Mouse (Mus musculus): ENCODE results near the gene Cdiptos.

Cdiptos gene

GRCm38 (mm10) chr7:126976878-126977459 is 1.1 kb upstream of the Cdiptos start:
- no peak for DNase-seq (ENCODE audit: low spot score in 2 of 2)

DNA sequence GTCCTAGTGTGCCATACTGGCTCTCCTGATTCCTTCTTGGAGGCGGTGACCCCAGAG is 177 bp downstream of the Cdiptos start, which contains the start of gene Cdipt:
Cdipt (plus strand) TSS at position 22 of the 57 bp plus-strand sequence.
- no peak for DNase-seq (ENCODE audit: low spot score in 2 of 2)

GRCm38 (mm10) chr7:126975493-126975892 is 405 bp downstream of the Cdiptos start:
- no peak for DNase-seq (ENCODE audit: low spot score in 2 of 2)

DNA sequence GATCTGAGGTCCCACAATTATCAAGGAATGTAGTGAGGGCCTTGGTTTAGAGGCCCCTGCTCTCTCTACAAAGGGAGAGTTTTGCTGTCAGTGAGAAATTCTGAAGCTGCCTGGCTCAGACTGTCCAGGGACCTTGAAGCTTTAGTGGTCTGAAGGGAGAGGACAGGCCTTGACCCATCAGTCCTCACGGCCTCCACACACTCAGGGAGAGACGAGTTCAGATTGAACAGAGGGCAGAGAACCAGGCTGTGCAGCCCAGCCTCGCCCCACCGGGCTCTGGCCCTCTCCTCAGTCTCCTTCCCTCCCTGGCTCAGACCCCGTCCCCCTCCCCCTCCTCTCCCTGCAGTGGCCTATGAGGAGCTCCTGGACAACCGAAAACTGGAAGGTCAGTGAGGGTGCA is 8.5 kb downstream of the Cdiptos start:
- no peak for DNase-seq (ENCODE audit: low spot score in 2 of 2)

- DNase-seq (ENCODE audit: low spot score in 2 of 2): no peak
Measured at GRCm38 (mm10) chr7:126965568-126965967, 10.3 kb downstream of the Cdiptos start.

DNA sequence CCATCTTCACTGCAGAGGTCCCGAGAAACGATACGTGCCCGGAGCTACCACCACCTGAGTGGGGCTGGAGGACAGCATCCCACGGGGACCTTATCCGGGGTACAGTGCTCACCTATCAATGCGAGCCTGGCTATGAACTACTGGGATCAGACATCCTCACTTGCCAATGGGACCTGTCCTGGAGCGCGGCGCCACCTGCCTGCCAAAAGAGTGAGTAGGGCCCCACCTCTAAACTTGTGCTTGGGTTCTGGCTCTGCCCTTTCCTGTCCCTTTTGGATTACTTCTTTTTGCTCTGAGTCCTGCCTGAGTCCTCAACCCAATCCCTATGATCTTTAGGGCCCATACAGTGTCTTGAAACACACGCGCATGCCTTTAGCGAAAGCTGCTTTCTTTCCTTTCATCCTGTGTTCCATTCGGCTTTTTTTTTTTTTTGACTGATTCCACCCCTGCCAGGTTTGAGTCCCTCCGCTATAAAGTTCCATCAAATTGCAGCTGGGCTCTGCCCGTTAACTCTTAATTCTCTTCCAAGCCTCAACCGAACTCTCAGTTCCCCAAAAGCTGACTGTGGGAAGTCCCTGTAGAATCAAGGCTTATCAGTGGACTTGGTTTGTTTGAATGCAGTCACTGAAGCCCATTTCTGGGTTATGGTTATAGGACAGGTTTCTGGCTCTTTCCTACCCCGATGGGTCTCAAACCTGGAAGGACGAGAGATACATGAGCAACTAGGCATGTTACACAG is 12.2 kb downstream of the Cdiptos start:
- no peak for DNase-seq (ENCODE audit: low spot score in 2 of 2)

GRCm38 (mm10) chr7:126961965-126962364 is 13.9 kb downstream of the Cdiptos start:
- no peak for DNase-seq (ENCODE audit: low spot score in 2 of 2)

- DNase-seq (ENCODE audit: low spot score in 2 of 2): no peak
Measured at GRCm38 (mm10) chr7:126961095-126961494, 14.8 kb downstream of the Cdiptos start.

- DNase-seq (ENCODE audit: low spot score in 2 of 2): no peak
Measured at GRCm38 (mm10) chr7:126959780-126960179, 16.1 kb downstream of the Cdiptos start.

DNA sequence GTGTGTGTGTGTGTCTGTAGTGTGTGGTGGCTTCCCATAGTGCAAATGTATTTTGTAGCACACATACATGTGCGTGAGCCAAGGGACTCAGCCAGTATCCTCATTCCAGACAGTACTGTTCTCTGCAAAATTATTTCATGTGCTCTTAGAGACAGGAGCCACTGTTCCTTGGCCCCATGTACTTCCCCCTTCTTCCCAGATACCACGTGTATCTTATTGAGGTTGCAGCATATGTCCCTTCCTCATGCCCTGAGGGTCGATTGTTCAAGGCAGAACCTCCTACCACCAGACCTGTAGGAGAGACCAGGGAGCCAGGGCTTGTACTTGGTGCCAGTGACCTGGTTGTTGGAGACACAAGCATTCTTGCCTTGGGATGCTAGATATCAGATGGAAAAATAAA is 20.8 kb downstream of the Cdiptos start:
- no peak for DNase-seq (ENCODE audit: low spot score in 2 of 2)

DNA sequence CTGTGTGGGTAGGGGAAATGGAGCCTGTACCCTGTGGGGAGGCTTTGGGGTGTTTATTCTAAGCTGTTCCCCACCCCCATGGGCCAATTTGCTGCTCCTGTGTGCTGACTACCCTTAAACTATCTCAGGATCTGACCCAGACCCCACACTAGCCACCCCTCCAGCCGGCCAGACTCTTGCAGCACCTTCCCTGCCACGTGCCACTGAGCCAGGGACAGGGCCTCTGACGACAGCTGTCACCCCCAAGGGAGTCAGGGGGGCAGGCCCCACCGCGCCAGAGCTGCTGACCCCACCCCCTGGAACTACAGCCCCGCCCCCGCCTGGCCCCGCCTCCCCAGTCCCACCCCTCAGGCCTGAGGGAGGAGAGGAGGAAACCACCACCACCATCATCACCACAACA is 23.3 kb downstream of the Cdiptos start:
- DNase-seq (ENCODE audit: low spot score in 2 of 2): no peak

GRCm38 (mm10) chr7:126951741-126952140 is 24.2 kb downstream of the Cdiptos start:
- no peak for DNase-seq (ENCODE audit: low spot score in 2 of 2)

DNA sequence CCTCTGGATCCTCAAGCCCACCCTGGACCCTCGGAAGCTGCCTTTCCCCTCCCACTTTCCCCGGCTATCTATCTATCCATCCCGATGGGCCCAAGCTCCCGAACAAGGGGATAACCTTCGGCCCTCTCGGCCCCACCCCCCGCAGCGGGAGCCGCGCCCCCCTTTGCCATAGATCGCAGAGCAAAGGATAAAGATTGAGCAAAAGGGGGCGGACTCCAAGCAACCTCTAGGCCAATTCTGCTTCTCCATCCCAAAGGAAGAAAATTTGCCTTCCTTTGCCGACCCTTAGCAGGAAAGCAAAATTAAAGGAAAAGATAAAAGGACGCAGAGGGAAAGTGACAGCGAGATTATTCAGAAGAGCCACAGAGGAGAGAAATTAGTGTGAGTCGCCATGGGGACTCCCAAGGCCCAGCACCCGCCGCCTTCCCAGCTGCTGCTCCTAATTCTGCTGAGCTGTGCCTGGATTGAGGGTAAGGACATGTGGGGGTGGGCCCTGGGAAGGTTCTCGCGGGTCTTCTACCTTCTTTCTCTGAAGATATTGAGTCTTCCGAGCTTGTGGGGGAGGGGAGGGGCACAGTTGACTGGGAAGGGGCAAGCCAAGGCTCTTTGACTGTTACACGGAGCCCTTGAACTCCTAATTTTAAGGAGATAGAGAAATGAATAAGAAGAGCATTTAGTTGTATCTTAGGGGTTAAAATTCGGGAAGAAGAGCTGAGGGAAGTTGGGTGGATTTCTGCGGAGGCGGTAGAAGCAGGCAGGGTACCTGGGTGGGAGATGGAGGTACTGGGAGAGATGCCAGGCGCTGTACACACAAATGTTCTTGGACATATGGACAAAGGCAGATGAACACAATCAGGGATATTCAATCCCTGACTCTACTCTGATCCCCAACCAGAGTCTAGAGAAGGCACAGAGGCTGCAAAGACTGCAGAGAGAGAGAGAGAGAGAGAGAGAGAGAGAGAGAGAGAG is 25.0 kb downstream of the Cdiptos start:
- no peak for DNase-seq (ENCODE audit: low spot score in 2 of 2)

DNA sequence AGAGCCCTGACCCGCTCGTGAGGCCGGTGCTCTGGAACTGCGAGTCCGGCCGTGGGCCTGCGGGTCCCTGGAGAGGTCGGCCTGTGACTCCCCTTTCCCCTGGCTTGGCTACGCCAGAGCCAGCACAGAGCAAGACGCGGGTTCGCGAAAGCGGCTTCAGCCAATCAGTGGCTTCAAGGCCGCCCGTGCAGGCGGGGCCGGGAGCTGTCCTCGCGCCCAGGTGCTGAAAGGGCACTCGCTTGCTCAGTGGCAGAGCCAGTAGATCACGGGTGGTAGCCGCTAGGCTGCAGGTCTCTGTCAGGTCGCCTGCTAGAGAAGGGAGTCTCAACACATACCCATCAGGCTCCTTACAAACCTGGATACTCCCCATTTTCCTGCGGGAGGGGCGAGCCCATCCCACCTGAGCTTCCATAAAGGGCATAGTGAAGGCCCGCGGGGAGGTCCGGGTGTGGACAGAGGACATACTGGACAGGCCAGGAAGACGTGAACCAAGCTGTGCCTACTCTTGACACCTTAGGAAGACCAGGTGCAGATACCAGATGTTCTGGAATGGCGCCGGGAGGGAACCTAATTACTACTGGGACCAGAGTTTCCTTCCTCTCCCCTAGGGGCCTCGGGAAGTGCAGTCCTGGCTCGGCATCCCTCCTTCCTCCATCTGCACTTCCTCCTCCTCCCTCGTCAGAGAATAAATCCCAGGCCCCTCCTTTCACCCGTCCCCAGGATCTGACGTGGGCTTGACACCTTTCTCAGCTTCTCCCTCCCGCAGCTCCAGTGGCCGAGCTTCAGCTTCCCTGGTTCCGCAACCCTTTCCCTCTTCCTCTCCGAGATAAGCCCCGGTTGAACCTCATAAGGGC is 25.9 kb downstream of the Cdiptos start, which contains the start of gene Sez6l2:
Sez6l2 (plus strand) TSS at position 771 of the 854 bp plus-strand sequence.
- peak; percentile 81 to 94 for DNase-seq (ENCODE audit: low spot score in 2 of 2)

DNA sequence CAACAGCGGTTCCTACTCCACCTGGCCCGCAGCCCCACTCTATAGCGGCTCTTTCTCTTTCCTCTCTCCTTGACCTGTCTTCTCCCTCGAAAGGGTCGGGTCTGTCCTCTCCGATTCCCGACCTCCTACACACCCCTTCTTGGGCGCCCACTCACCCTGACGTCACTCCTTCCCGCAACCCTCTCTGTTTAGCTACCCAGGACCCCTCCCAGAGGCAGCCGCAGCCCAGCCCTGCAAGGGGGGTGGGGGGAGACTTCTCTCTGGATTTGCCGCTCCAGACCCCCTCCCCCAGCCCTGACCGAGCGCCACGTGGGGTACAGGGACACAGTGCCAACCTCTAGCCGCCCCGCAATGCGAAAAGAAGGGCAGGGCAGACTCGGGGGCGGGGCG is 26.5 kb downstream of the Cdiptos start, which contains the start of gene Asphd1:
Asphd1 (minus strand) TSS at position 180 of the 390 bp plus-strand sequence.
- no peak for DNase-seq (ENCODE audit: low spot score in 2 of 2)

DNA sequence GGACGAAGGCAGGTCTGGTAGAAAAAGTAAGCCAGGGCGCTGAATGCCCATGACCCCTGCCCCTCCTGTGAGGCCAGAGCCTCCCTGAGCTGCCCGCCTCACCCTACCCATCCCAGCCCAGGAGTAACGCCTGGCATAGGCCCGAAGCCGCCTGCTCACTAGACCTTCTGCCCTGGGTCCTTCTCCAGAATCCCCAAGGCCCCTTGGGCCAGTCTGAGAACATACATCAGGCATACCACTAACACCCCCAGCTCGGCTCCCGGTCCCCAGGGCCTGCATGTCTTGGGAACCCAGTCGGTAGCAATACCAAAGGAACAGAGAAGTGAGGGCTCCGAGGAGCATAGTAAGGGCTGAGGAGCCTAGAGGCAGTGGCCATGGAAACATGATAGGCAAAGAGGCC is 27.3 kb downstream of the Cdiptos start:
- no peak for DNase-seq (ENCODE audit: low spot score in 2 of 2)

DNA sequence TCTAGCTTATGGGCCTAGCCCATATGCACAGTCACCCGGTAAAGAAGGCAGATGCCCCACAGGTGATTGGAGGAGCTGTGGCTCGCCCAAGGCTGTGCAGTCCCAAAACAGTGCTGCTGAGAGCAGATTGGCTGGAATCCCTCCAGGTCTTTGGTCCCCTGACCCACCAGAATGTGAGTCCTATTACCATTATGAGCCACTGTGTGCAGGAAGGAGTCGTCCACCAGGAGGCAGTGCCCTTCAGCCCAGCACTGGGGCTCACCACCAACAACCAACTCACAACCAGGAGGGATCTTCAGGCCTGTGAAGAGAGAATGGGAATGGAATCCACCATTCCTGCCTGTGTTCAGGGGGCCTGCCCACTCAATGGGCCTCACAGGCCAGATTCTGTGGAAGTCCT is 29.4 kb downstream of the Cdiptos start:
- DNase-seq (ENCODE audit: low spot score in 2 of 2): no peak

GRCm38 (mm10) chr7:126941801-126942200 is 34.1 kb downstream of the Cdiptos start:
- no peak for DNase-seq (ENCODE audit: low spot score in 2 of 2)

- no peak for DNase-seq (ENCODE audit: low spot score in 2 of 2)
Measured at GRCm38 (mm10) chr7:126941171-126941570, 34.7 kb downstream of the Cdiptos start.

DNA sequence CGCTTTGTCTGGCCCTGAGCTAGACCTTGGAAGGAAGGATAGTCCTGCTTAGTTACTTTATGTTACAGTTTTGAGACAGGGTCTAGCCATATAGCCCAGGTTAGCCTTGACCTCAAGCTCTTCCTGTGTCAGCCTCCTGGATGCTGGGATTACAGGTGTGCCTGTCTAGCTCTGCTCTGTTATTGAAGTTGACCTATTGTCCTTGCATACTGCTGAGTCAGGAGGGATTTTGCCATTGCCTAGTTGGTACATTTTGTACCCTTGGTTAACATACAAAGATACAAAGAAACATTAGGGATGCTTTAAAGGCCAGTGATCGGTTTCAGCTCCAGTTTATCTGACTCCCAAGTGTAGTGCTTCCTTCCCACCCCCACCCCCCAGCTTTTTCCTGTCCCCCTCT is 43.2 kb downstream of the Cdiptos start:
- DNase-seq (ENCODE audit: low spot score in 2 of 2): no peak

GRCm38 (mm10) chr7:126929046-126929445 is 46.9 kb downstream of the Cdiptos start:
- no peak for DNase-seq (ENCODE audit: low spot score in 2 of 2)

Measured in urinary bladder, postnatal 4 days (tissue).